Mouse (Mus musculus): Measurements from ENCODE around the gene Atxn7l3.

DNA sequence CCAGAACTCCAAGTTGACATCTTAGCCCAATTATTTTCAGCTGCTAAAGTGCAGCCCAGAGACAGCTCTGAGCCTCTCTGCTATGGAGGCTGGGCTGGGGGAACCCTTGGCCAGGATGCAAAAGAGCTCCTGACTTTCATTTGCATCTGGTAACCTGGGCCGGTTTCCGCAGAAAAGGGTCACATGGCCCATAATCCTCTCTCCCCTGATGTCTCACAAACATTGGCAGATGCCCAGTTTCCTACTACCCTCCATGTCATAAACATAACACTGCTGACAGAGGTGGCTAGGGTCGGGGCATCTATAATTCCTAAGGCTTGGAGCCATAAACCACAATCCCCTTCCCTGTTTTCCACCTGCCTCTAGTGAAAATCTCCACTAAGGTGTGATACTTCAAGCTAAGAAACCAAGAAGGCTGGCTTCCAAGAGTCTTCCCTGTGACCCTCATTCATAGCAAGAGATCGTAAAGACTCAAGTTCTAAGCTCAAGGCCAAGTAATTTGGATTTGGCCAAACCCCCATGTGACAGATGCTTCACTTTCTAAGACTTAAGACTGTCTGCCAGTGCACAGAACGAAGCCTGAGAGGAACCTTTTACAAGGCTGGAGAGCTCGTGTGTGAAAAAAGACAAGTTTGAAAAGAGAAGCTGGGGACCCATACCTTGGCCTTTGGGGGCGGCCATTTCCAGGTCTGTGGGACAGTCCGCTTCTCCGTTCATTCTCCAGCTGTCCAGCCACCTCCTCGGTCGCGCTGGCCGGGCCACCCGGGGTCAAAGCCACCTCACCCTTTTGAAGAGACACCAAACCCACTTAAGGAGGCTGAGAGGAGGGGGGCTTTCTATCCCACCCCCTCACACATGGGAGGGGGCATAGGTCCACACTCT lies 19.5 kb upstream of the Atxn7l3 start:
- no peak for TF ChIP-seq CTCF (IDR thresholded peaks at IDR 0.05; ENCODE audit: low read depth)
- no peak for TF ChIP-seq EP300 (IDR thresholded peaks at IDR 0.05; ENCODE audit: low read depth)

All from liver, embryonic 14.5 days (tissue).